Mouse (Mus musculus) hindbrain, embryonic 13.5 days (tissue): ENCODE measurements around the gene Gm20388. TPM values are rescaled to one million over a fixed set of nuclear protein-coding genes. Genes with fewer than 3 reads are reported as not detected.
A peak's percentile ranks its signal among the peaks of the same experiment; 100 is the strongest.
"Not testable (repeated sequence)": the region's sequence is repeated elsewhere in the genome, so short reads cannot be mapped to it uniquely, and the experiment has no call there.

Source experiments
- ATAC-seq: fragments of 200-750 bp; cut with Nextera tagmentation; 2 replicates; pipeline ENCODE4 v1.8.0; 2017; ENCODE audit warnings: moderate TSS enrichment; ENCODE audit not compliant: low FRiP score
- H3K27ac ChIP-seq: fragments of 300-500 bp; sonication (generic); 2 replicates; pipeline ENCODE4 v1.5.1; 2015; ENCODE audit warnings: inconsistent platforms, mild to moderate bottlenecking, moderate library complexity
- H3K27me3 ChIP-seq: fragments of 300-500 bp; sonication (generic); 2 replicates; pipeline ENCODE4 v1.6.1; 2015; ENCODE audit warnings: mild to moderate bottlenecking, inconsistent platforms
- H3K36me3 ChIP-seq: fragments of 300-500 bp; sonication (generic); 2 replicates; pipeline ENCODE4 v1.6.1; 2015; ENCODE audit warnings: mild to moderate bottlenecking, inconsistent platforms
- H3K4me1 ChIP-seq: fragments of 300-500 bp; sonication (generic); replicated peaks from 2 replicates; pipeline ENCODE4 v1.6.1; 2015; ENCODE audit warnings: inconsistent platforms
- H3K4me2 ChIP-seq: fragments of 300-500 bp; sonication (generic); 2 replicates; pipeline ENCODE4 v1.6.1; 2015; ENCODE audit warnings: inconsistent platforms, mild to moderate bottlenecking, moderate library complexity
- H3K4me3 ChIP-seq: fragments of 300-500 bp; sonication (generic); 2 replicates; pipeline ENCODE4 v1.5.1; 2015; ENCODE audit warnings: mild to moderate bottlenecking, inconsistent platforms
- H3K9ac ChIP-seq: fragments of 300-500 bp; sonication (generic); 2 replicates; pipeline ENCODE4 v1.6.1; 2015; ENCODE audit warnings: mild to moderate bottlenecking, inconsistent platforms
- H3K9me3 ChIP-seq: fragments of 300-500 bp; sonication (generic); 2 replicates; pipeline ENCODE4 v1.6.1; 2016; ENCODE audit warnings: inconsistent platforms
- WGBS: fragments of 180-500 bp; shearing (Covaris S2); methylation state at CpG from one replicate; pipeline ENCODE4 v1.1.7; 2015; 5-methylcytosine and 5-hydroxymethylcytosine counted together
- polyA plus RNA-seq: library from polyadenylated mRNA; unstranded; fragments of >200 nt; fragmentation: Nextera tagmentation; extraction: Ambion mirVana; gene quantifications from 2 replicates; pipeline ENCODE4 v1.2.1, GENCODE M21; 2015

Gm20388 gene
- polyA plus RNA-seq, 1 experiment from 2014 or later, result 1.9 TPM

DNA sequence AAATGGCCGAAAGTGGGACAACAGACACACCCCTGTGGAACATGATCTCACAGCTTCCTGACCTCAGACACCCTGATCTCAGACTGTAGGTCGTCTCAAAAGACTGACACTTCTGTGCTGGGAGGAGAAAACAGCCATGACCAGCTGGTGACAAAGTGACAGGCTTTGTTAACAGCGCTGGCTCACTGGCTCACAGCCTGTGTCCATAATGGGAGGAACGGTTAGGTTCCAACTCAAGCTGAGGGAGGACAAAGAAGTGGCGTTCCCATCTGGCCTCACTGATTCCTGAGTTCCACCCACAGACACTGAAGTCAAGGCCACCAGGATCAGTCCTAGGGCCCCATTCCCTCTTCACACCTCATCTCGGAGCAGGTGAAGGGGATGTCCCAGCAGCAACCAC is 1527.5 kb downstream of the Gm20388 start:
- Histone ChIP-seq H3K4me1 (peaks cover 17% of the 10 kb centered on the region), H3K4me2 (no peak overlapping the region), H3K9ac (no peak overlapping the region), H3K36me3 (no peaks in the 10 kb centered on the region), H3K4me3 (no peak overlapping the region), H3K27ac (no peak overlapping the region), H3K27me3 (peaks cover 14% of the 10 kb centered on the region), H3K9me3 (no peaks in the 10 kb centered on the region)
- ATAC-seq, result 0 out of 2 replicates have a peak, but pooled peaks have one; percentile 21
- WGBS, result 16% methylated on average over 6 of the region's 6 CpGs

DNA sequence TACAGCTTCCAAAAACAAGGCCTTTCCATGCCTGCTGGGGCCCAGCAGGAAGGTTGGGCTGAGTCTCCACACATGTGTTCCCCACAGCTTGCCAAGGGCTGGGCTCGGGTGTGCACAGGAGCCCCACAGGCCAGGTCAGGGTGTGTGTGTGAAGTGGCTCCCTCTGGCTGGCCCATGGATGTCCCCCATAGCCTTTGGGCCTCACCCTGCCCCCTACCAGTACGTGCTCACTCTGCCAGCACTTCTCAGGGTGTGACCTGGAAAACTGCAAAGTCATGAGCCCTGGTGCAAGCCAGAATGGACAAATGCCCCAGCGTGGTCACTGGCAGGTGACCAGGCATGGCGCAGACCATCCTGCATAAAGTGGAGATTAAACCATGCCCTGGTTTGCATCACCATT is 1528.7 kb downstream of the Gm20388 start:
- Histone ChIP-seq H3K36me3 (no peaks in the 10 kb centered on the region), H3K27me3 (0 out of 2 replicates have a peak, but pooled peaks cover 1% of the 10 kb centered on the region), H3K4me2 (no peak overlapping the region), H3K9me3 (no peaks in the 10 kb centered on the region), H3K4me1 (peaks cover 10% of the 10 kb centered on the region), H3K4me3 (no peak overlapping the region), H3K27ac (no peak overlapping the region), H3K9ac (no peak overlapping the region)
- ATAC-seq, result no peak
- WGBS, result 74% methylated on average over 4 of the region's 4 CpGs

- H3K9me3 ChIP-seq, result no peaks in the 10 kb centered on the region
- no peaks in the 10 kb centered on the region for H3K36me3 ChIP-seq
- WGBS, result 60% methylated on average over 7 of the region's 7 CpGs
- no peak overlapping the region for H3K27ac ChIP-seq
- peaks cover 2% of the 10 kb centered on the region for H3K4me1 ChIP-seq
- no peak for ATAC-seq
- no peaks in the 10 kb centered on the region for H3K27me3 ChIP-seq
- no peak overlapping the region for H3K4me3 ChIP-seq
- H3K9ac ChIP-seq, result no peak overlapping the region
- H3K4me2 ChIP-seq, result no peak overlapping the region
Measured at GRCm38 (mm10) chr8:121443361-121443760, 1532.7 kb downstream of the Gm20388 start.

DNA sequence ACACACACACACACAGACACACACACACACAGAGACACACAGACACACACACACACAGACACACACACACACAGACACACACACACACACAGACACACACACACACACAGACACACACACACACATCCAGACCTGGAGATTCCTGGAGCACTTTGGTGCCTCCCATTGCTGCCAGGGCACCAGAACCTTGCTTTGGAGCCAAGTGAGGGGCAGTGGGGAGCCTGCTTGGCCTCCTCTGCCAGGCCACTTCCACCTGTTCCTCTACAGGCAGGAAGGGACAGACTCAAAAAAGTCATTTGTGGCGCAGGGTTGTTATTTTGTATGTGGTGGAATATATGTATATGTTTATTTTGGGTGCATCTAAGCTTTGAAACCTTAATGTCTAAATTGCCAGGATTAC is 1533.9 kb downstream of the Gm20388 start:
- not testable (repeated sequence) for H3K9me3 ChIP-seq, H3K36me3 ChIP-seq, H3K27ac ChIP-seq, H3K27me3 ChIP-seq, H3K4me3 ChIP-seq, ATAC-seq, H3K4me1 ChIP-seq, H3K4me2 ChIP-seq, H3K9ac ChIP-seq
- 92% methylated on average over 1 of the region's 1 CpGs for WGBS

DNA sequence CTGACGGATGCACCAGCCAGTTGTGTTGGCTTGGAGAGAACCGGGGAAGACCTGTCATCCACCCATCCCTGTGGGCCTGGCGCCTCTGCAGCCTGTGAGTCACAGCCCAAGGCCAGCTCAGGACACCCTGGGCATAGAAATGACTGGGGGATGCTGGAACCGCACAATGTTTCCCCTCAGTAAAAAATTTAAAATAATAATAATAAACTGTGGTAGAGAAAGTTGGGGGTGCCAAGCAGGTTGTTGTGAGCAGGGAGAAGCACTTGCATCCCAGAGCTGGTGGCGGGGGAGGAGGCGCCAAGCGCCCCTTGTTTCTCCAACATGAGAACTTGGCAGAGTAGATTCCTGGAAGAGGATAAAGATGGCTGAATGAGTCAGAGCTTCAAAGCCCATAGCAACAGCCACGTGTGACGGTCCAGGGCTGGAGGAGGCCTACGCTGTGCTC is 1534.4 kb downstream of the Gm20388 start:
- Histone ChIP-seq H3K27me3 (no peaks in the 10 kb centered on the region), H3K9me3 (no peaks in the 10 kb centered on the region), H3K9ac (no peak overlapping the region), H3K36me3 (no peaks in the 10 kb centered on the region), H3K4me3 (no peak overlapping the region), H3K4me2 (no peak overlapping the region), H3K4me1 (no peaks in the 10 kb centered on the region), H3K27ac (no peak overlapping the region)
- WGBS, result 88% methylated on average over 10 of the region's 10 CpGs
- ATAC-seq, result no peak

GRCm38 (mm10) chr8:121446133-121446532 is 1535.5 kb downstream of the Gm20388 start:
- 71% methylated on average over 12 of the region's 12 CpGs for WGBS
- Histone ChIP-seq H3K4me2 (no peak overlapping the region), H3K9ac (no peak overlapping the region), H3K27me3 (0 out of 2 replicates have a peak, but pooled peaks cover 3% of the 10 kb centered on the region), H3K27ac (no peak overlapping the region), H3K4me3 (no peak overlapping the region), H3K4me1 (no peaks in the 10 kb centered on the region), H3K36me3 (no peaks in the 10 kb centered on the region), H3K9me3 (no peaks in the 10 kb centered on the region)
- ATAC-seq, result no peak

DNA sequence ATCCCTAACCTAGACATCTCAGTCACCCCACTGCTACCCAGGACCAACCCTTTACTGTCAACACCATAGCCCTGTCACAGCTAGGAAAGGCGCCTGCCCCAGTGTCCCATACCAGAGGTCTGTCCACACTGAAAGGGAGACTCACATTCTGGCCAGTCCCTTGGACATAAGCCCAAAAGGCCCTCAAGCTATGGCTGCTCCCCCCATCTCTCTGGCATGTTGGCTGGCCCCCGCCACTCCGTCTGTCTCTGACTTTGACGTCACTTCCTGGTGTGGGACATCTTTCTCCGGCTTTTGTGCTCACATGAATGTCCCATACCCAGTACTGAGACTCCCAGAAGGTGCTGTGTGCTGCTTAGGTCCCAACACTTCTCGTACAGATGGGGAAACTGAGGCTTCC is 1536.2 kb downstream of the Gm20388 start:
- no peak overlapping the region for H3K9ac ChIP-seq
- ATAC-seq, result no peak
- H3K4me2 ChIP-seq, result no peak overlapping the region
- H3K4me1 ChIP-seq, result no peaks in the 10 kb centered on the region
- no peak overlapping the region for H3K27ac ChIP-seq
- H3K27me3 ChIP-seq, result 0 out of 2 replicates have a peak, but pooled peaks cover 3% of the 10 kb centered on the region
- H3K4me3 ChIP-seq, result no peak overlapping the region
- H3K36me3 ChIP-seq, result no peaks in the 10 kb centered on the region
- H3K9me3 ChIP-seq, result no peaks in the 10 kb centered on the region
- WGBS, result 87% methylated on average over 6 of the region's 6 CpGs

- Histone ChIP-seq H3K4me1 (no peaks in the 10 kb centered on the region), H3K27ac (no peak overlapping the region), H3K4me2 (no peak overlapping the region), H3K9me3 (no peaks in the 10 kb centered on the region), H3K36me3 (no peaks in the 10 kb centered on the region), H3K27me3 (0 out of 2 replicates have a peak, but pooled peaks cover 3% of the 10 kb centered on the region), H3K4me3 (no peak overlapping the region), H3K9ac (no peak overlapping the region)
- WGBS, result 69% methylated on average over 8 of the region's 8 CpGs
- no peak for ATAC-seq
Measured at GRCm38 (mm10) chr8:121450211-121450610, 1539.6 kb downstream of the Gm20388 start.

- Histone ChIP-seq H3K4me3 (no peak overlapping the region), H3K27me3 (0 out of 2 replicates have a peak, but pooled peaks cover 3% of the 10 kb centered on the region), H3K9ac (no peak overlapping the region), H3K9me3 (no peaks in the 10 kb centered on the region), H3K4me2 (no peak overlapping the region), H3K27ac (no peak overlapping the region), H3K36me3 (no peaks in the 10 kb centered on the region), H3K4me1 (no peaks in the 10 kb centered on the region)
- 81% methylated on average over 16 of the region's 16 CpGs for WGBS
- ATAC-seq, result no peak
Measured at GRCm38 (mm10) chr8:121451404-121452076, 1540.9 kb downstream of the Gm20388 start.

GRCm38 (mm10) chr8:121454737-121455136 is 1544.1 kb downstream of the Gm20388 start:
- Histone ChIP-seq H3K4me2 (no peak overlapping the region), H3K27me3 (0 out of 2 replicates have a peak, but pooled peaks cover 3% of the 10 kb centered on the region), H3K9ac (no peak overlapping the region), H3K27ac (no peak overlapping the region), H3K36me3 (no peaks in the 10 kb centered on the region), H3K4me3 (no peak overlapping the region), H3K4me1 (no peaks in the 10 kb centered on the region), H3K9me3 (no peaks in the 10 kb centered on the region)
- 88% methylated on average over 17 of the region's 17 CpGs for WGBS
- no peak for ATAC-seq

GRCm38 (mm10) chr8:121461192-121461591 is 1550.6 kb downstream of the Gm20388 start:
- Histone ChIP-seq H3K27ac (no peak overlapping the region), H3K27me3 (no peaks in the 10 kb centered on the region), H3K4me3 (no peak overlapping the region), H3K4me1 (no peaks in the 10 kb centered on the region), H3K9ac (no peak overlapping the region), H3K4me2 (no peak overlapping the region), H3K9me3 (no peaks in the 10 kb centered on the region), H3K36me3 (no peaks in the 10 kb centered on the region)
- WGBS, result 64% methylated on average over 3 of the region's 3 CpGs
- ATAC-seq, result no peak

GRCm38 (mm10) chr8:121462092-121462491 is 1551.5 kb downstream of the Gm20388 start:
- H3K9me3 ChIP-seq, result no peaks in the 10 kb centered on the region
- no peaks in the 10 kb centered on the region for H3K27me3 ChIP-seq
- no peak overlapping the region for H3K27ac ChIP-seq
- H3K4me1 ChIP-seq, result no peaks in the 10 kb centered on the region
- 76% methylated on average over 3 of the region's 3 CpGs for WGBS
- H3K4me3 ChIP-seq, result no peak overlapping the region
- H3K4me2 ChIP-seq, result no peak overlapping the region
- no peaks in the 10 kb centered on the region for H3K36me3 ChIP-seq
- ATAC-seq, result no peak
- H3K9ac ChIP-seq, result no peak overlapping the region
